Mouse (Mus musculus): ENCODE results near the gene Hist4h4. TPM values are rescaled to one million over a fixed set of nuclear protein-coding genes. Genes with fewer than 3 reads are reported as not detected.
A peak's percentile ranks its signal among the peaks of the same experiment; 100 is the strongest.

Gene Hist4h4
- polyA plus RNA-seq (2014; fragmentation: Nextera tagmentation; extraction: Ambion mirVana): 1.2 TPM in 2 replicates

DNA sequence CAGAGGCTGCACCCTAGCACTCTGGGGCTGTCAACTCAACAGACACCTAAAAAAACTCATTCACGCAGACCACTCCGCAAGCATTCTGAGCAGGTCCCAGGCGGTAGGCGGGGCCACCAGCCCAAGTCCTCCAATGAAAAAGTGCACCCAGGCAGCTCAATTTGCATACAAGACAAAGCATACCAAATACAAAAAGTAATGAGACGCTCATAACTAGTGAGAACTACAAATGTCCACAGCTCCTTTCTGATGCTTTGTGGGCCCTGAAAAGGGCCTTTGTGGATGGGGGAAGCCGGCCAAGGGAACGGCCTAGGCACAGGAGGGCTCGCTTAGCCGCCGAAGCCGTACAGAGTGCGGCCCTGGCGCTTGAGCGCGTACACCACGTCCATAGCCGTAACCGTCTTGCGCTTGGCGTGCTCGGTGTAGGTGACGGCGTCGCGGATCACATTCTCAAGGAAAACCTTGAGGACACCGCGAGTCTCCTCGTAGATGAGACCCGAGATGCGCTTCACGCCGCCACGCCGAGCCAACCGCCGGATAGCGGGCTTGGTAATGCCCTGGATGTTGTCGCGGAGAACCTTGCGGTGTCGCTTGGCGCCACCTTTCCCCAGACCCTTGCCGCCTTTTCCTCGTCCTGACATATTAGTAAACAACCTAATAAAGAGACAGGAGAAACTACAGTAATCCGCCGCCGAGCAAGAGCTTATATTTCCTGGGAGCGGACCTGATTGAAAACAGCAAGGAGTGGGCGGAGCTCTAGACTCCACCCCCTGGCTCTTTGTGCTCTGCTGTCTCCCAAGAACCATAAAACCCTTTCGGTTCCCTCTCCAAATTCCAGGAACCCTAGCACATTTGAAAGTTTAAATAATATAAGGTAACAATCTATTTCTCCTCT is at the start of gene Hist4h4:
TSS of gene Hist4h4 (minus strand) at position 677 of the 895 bp plus-strand sequence.
- H3K36me3 ChIP-seq (ENCODE audit: control insufficient read depth, insufficient read depth, low read length): no peaks in the 10 kb centered on the region
- no peaks in the 10 kb centered on the region for H3K9me3 ChIP-seq (ENCODE audit: control insufficient read depth, low read length)
- ATAC-seq (ENCODE audit: low FRiP score, low TSS enrichment) (peak; percentile 69), DNase-seq (peak; percentile 96)
- H3K9ac ChIP-seq (replicated peaks; ENCODE audit: low read length): peak within 1 kb of the TSS; percentile 87
- H3K27me3 ChIP-seq (ENCODE audit: control insufficient read depth, insufficient read depth, low read length): no peaks in the 10 kb centered on the region
- under 1% methylated on average over 50 of the region's 50 CpGs for WGBS
- H3K4me1 ChIP-seq (ENCODE audit: control insufficient read depth, insufficient read depth, low read length): peaks cover 22% of the 10 kb centered on the region
- peak within 1 kb of the TSS; percentile 80 for H3K4me2 ChIP-seq (ENCODE audit: low read length)
- peak within 1 kb of the TSS; percentile 99 for H3K27ac ChIP-seq (replicated peaks; ENCODE audit: low read depth, low read length)
- H3K4me3 ChIP-seq (replicated peaks; ENCODE audit: low read depth, low read length): peak within 1 kb of the TSS; percentile 60

DNA sequence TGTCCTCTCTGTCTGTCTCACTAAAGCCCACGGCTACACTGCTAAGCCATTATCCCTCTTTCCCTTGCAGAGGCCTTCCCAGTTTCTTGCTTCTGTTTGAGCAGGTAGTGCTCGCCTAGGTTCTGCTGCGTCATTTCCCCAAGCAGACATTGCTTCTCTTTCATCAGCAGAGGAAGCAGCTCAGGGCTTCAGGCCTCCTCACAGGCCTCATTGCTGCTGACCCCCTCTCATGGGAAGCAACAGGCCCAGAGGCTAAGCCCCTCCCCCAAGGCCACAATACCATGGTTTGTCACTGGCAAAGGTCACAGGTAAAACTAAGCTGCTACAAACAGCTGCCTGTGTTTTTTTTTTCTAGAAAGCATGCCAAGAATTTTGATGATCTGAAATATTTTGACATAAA is 48.5 kb upstream of the Hist4h4 start:
- H3K27ac ChIP-seq (replicated peaks; ENCODE audit: low read depth, low read length): no peak overlapping the region
- H3K4me1 ChIP-seq (ENCODE audit: control insufficient read depth, insufficient read depth, low read length): no peaks in the 10 kb centered on the region
- H3K27me3 ChIP-seq (ENCODE audit: control insufficient read depth, insufficient read depth, low read length): no peaks in the 10 kb centered on the region
- no peaks in the 10 kb centered on the region for H3K36me3 ChIP-seq (ENCODE audit: control insufficient read depth, insufficient read depth, low read length)
- no peak for DNase-seq
- WGBS: 61% methylated on average over 3 of the region's 3 CpGs
- no peak overlapping the region for H3K9ac ChIP-seq (replicated peaks; ENCODE audit: low read length)
- H3K4me2 ChIP-seq (ENCODE audit: low read length): no peak overlapping the region
- no peak for ATAC-seq (ENCODE audit: low FRiP score, low TSS enrichment)
- no peak overlapping the region for H3K4me3 ChIP-seq (replicated peaks; ENCODE audit: low read depth, low read length)
- H3K9me3 ChIP-seq (ENCODE audit: control insufficient read depth, low read length): no peaks in the 10 kb centered on the region

DNA sequence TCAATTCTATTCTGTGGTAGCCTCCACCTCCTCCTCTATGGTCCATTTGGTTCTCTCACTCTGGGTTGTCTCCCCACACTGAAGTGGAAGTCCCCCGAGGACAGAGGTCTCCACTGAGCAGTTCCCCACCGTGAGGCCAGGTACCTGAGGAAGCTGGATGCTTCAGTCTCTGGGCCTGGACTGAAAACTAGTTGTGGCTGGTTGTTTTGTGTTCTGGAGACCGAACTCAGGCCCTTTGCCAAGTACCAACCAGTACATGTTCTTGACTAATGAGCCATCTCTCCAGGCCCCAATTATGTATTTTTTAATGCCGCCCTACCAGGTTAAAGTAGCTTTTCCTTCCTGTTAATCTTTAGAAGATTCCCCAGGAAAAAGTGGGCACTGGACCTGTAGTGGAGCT is 48.1 kb upstream of the Hist4h4 start:
- Histone ChIP-seq H3K9ac (replicated peaks; ENCODE audit: low read length) (no peak overlapping the region), H3K4me1 (ENCODE audit: control insufficient read depth, insufficient read depth, low read length) (no peaks in the 10 kb centered on the region), H3K27ac (replicated peaks; ENCODE audit: low read depth, low read length) (no peak overlapping the region), H3K27me3 (ENCODE audit: control insufficient read depth, insufficient read depth, low read length) (no peaks in the 10 kb centered on the region), H3K4me2 (ENCODE audit: low read length) (no peak overlapping the region), H3K4me3 (replicated peaks; ENCODE audit: low read depth, low read length) (no peak overlapping the region), H3K9me3 (ENCODE audit: control insufficient read depth, low read length) (no peaks in the 10 kb centered on the region), H3K36me3 (ENCODE audit: control insufficient read depth, insufficient read depth, low read length) (no peaks in the 10 kb centered on the region)
- 87% methylated on average over 4 of the region's 4 CpGs for WGBS
- ATAC-seq (ENCODE audit: low FRiP score, low TSS enrichment): no peak
- DNase-seq: no peak

DNA sequence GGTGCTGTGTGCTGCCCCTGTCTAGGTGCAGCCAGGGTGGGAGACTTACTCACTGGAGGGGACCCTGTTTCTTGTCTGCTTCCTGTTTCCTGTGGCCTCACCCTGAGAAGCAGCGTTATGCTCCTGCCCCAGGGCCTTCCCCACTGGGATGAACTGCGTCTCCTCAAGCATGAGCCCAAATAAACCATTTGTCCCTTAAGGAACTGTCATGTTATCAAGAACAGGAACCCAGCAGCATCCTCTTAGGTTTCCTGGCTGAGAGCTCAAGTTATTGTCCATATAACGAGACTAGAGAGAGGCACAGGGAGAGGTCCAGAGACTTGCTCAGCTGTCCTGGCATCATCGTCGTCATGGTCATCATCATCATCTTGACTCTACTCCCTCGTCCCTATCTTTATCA is 46.1 kb upstream of the Hist4h4 start:
- H3K4me3 ChIP-seq (replicated peaks; ENCODE audit: low read depth, low read length): no peak overlapping the region
- H3K36me3 ChIP-seq (ENCODE audit: control insufficient read depth, insufficient read depth, low read length): no peaks in the 10 kb centered on the region
- H3K27me3 ChIP-seq (ENCODE audit: control insufficient read depth, insufficient read depth, low read length): no peaks in the 10 kb centered on the region
- 80% methylated on average over 6 of the region's 6 CpGs for WGBS
- H3K9me3 ChIP-seq (ENCODE audit: control insufficient read depth, low read length): no peaks in the 10 kb centered on the region
- H3K4me1 ChIP-seq (ENCODE audit: control insufficient read depth, insufficient read depth, low read length): no peaks in the 10 kb centered on the region
- H3K27ac ChIP-seq (replicated peaks; ENCODE audit: low read depth, low read length): no peak overlapping the region
- no peak overlapping the region for H3K9ac ChIP-seq (replicated peaks; ENCODE audit: low read length)
- no peak overlapping the region for H3K4me2 ChIP-seq (ENCODE audit: low read length)
- ATAC-seq (ENCODE audit: low FRiP score, low TSS enrichment): no peak
- no peak for DNase-seq

DNA sequence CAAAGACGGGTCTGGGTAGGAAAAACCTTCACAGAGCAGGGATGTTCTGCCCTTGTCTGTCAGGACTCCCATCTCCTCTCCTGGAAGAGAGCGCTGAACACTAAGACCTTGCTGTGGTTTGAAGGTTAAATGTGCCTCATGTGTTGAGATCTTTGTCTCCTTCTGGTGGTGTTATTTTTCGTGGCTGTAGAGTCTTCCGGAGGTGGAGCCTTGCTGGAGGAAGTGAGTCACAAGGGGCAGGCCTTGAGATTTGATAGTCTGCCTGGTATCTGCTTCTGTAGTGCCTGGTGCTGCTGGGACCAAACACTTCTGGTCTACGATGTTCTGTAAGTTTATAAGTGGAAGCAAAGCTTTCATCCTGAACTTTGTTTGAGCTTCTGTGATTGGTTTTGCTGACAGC is 44.8 kb upstream of the Hist4h4 start:
- DNase-seq (no peak), ATAC-seq (ENCODE audit: low FRiP score, low TSS enrichment) (no peak)
- H3K9ac ChIP-seq (replicated peaks; ENCODE audit: low read length): no peak overlapping the region
- WGBS: 83% methylated on average over 5 of the region's 5 CpGs
- H3K4me1 ChIP-seq (ENCODE audit: control insufficient read depth, insufficient read depth, low read length): no peaks in the 10 kb centered on the region
- H3K4me2 ChIP-seq (ENCODE audit: low read length): no peak overlapping the region
- H3K27me3 ChIP-seq (ENCODE audit: control insufficient read depth, insufficient read depth, low read length): no peaks in the 10 kb centered on the region
- no peak overlapping the region for H3K4me3 ChIP-seq (replicated peaks; ENCODE audit: low read depth, low read length)
- no peaks in the 10 kb centered on the region for H3K9me3 ChIP-seq (ENCODE audit: control insufficient read depth, low read length)
- H3K36me3 ChIP-seq (ENCODE audit: control insufficient read depth, insufficient read depth, low read length): no peaks in the 10 kb centered on the region
- H3K27ac ChIP-seq (replicated peaks; ENCODE audit: low read depth, low read length): no peak overlapping the region

DNA sequence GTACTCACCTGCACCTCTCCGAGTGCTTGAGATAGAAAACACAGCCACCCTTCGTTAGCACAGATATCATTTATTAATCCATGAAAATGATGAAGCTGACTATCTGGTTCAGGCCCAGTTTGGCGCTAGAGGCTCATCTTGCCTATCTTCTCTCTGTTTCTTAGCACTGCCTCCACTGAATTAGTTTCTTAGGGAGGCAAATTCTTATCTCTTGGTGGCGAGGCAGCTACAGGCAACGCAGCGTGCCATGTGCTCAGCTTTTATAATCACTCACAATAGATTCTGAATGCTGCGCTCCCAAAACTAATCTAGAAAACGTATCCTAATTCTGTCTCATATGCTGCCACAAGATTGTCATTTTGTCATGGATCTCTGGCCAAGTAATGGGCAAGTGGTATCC is 44.2 kb upstream of the Hist4h4 start:
- no peak for ATAC-seq (ENCODE audit: low FRiP score, low TSS enrichment)
- no peaks in the 10 kb centered on the region for H3K9me3 ChIP-seq (ENCODE audit: control insufficient read depth, low read length)
- H3K4me3 ChIP-seq (replicated peaks; ENCODE audit: low read depth, low read length): no peak overlapping the region
- H3K9ac ChIP-seq (replicated peaks; ENCODE audit: low read length): no peak overlapping the region
- no peaks in the 10 kb centered on the region for H3K36me3 ChIP-seq (ENCODE audit: control insufficient read depth, insufficient read depth, low read length)
- no peaks in the 10 kb centered on the region for H3K4me1 ChIP-seq (ENCODE audit: control insufficient read depth, insufficient read depth, low read length)
- H3K4me2 ChIP-seq (ENCODE audit: low read length): no peak overlapping the region
- no peak for DNase-seq
- WGBS: 86% methylated on average over 8 of the region's 8 CpGs
- H3K27ac ChIP-seq (replicated peaks; ENCODE audit: low read depth, low read length): no peak overlapping the region
- no peaks in the 10 kb centered on the region for H3K27me3 ChIP-seq (ENCODE audit: control insufficient read depth, insufficient read depth, low read length)

DNA sequence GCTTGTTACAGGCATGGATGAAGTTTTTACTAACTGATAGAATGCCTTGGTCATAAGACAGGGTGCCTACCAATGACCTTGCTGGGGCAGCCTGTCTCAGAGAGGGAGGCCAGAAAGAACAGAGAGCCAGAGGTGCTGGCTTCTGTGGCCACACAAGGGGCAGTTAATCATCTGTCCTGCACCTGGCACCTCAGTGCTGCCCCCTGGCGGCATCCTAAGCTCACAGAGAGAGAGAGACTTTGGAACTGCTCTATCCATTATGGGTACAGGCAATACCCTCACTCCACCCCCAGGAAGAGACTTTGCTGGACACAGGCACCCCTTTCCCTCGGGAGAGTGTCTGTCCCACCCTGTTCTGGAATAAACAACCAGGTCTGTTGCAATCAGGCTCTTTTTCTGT is 43.6 kb upstream of the Hist4h4 start:
- H3K27ac ChIP-seq (replicated peaks; ENCODE audit: low read depth, low read length): no peak overlapping the region
- H3K4me3 ChIP-seq (replicated peaks; ENCODE audit: low read depth, low read length): no peak overlapping the region
- H3K9ac ChIP-seq (replicated peaks; ENCODE audit: low read length): no peak overlapping the region
- H3K4me2 ChIP-seq (ENCODE audit: low read length): no peak overlapping the region
- no peaks in the 10 kb centered on the region for H3K9me3 ChIP-seq (ENCODE audit: control insufficient read depth, low read length)
- H3K27me3 ChIP-seq (ENCODE audit: control insufficient read depth, insufficient read depth, low read length): no peaks in the 10 kb centered on the region
- ATAC-seq (ENCODE audit: low FRiP score, low TSS enrichment) (no peak), DNase-seq (peak; percentile 35)
- H3K36me3 ChIP-seq (ENCODE audit: control insufficient read depth, insufficient read depth, low read length): no peaks in the 10 kb centered on the region
- H3K4me1 ChIP-seq (ENCODE audit: control insufficient read depth, insufficient read depth, low read length): no peaks in the 10 kb centered on the region
- WGBS: 17% methylated on average over 2 of the region's 2 CpGs

DNA sequence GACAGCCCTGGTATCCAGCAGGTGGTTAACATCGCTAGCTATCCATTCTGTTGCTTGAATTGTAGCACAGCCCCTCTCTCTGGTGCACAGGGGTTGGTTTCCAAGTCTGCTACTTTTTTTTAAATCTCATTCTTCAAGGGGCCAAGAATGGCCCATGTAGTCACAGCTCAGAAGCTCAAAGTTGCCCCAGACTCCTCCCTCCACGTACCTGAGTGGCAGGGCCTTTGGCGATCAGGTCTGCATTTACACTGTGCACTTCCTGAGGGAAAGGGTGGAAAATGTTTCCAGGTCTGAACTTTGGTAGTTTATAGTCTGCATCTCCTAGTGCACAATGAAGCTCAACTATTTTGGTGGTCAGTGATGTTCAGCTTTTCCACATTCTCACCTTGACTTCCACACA is 43.1 kb upstream of the Hist4h4 start:
- no peak for DNase-seq
- no peak for ATAC-seq (ENCODE audit: low FRiP score, low TSS enrichment)
- H3K36me3 ChIP-seq (ENCODE audit: control insufficient read depth, insufficient read depth, low read length): no peaks in the 10 kb centered on the region
- WGBS: 97% methylated on average over 3 of the region's 3 CpGs
- H3K9ac ChIP-seq (replicated peaks; ENCODE audit: low read length): no peak overlapping the region
- H3K27ac ChIP-seq (replicated peaks; ENCODE audit: low read depth, low read length): no peak overlapping the region
- no peaks in the 10 kb centered on the region for H3K4me1 ChIP-seq (ENCODE audit: control insufficient read depth, insufficient read depth, low read length)
- H3K27me3 ChIP-seq (ENCODE audit: control insufficient read depth, insufficient read depth, low read length): no peaks in the 10 kb centered on the region
- no peak overlapping the region for H3K4me2 ChIP-seq (ENCODE audit: low read length)
- no peak overlapping the region for H3K4me3 ChIP-seq (replicated peaks; ENCODE audit: low read depth, low read length)
- H3K9me3 ChIP-seq (ENCODE audit: control insufficient read depth, low read length): no peaks in the 10 kb centered on the region
